Mouse (Mus musculus) limb, embryonic 15.5 days (tissue): ENCODE data around the gene Serbp1. TPM values are rescaled to one million over a fixed set of nuclear protein-coding genes. Genes with fewer than 3 reads are reported as not detected.

Experiments used
- ATAC-seq: fragments of 200-750 bp; cut with Nextera tagmentation; 2 replicates; pipeline ENCODE4 v1.8.0; 2017; ENCODE audit warnings: low read depth, moderate TSS enrichment; ENCODE audit not compliant: insufficient number of reproducible peaks, low FRiP score, low TSS enrichment
- H3K27ac ChIP-seq: fragments of 300-500 bp; sonication (generic); 2 replicates; pipeline ENCODE4 v1.5.1; 2015; ENCODE audit warnings: moderate library complexity, mild to moderate bottlenecking, inconsistent platforms
- H3K27me3 ChIP-seq: fragments of 300-500 bp; sonication (generic); 2 replicates; pipeline ENCODE4 v1.6.1; 2015; ENCODE audit warnings: inconsistent platforms
- H3K36me3 ChIP-seq: fragments of 300-500 bp; sonication (generic); 2 replicates; pipeline ENCODE4 v1.6.1; 2015; ENCODE audit warnings: inconsistent platforms
- H3K4me1 ChIP-seq: fragments of 300-500 bp; sonication (generic); 2 replicates; pipeline ENCODE4 v1.6.1; 2015; ENCODE audit warnings: inconsistent platforms
- H3K4me2 ChIP-seq: fragments of 300-500 bp; sonication (generic); 2 replicates; pipeline ENCODE4 v1.6.1; 2015; ENCODE audit warnings: mild to moderate bottlenecking, inconsistent platforms
- H3K4me3 ChIP-seq: fragments of 300-500 bp; sonication (generic); 2 replicates; pipeline ENCODE4 v1.5.1; 2015; ENCODE audit warnings: mild to moderate bottlenecking, inconsistent platforms
- H3K9ac ChIP-seq: fragments of 300-500 bp; sonication (generic); 2 replicates; pipeline ENCODE4 v1.6.1; 2015; ENCODE audit warnings: inconsistent platforms
- H3K9me3 ChIP-seq: fragments of 300-500 bp; sonication (generic); 2 replicates; pipeline ENCODE4 v1.6.1; 2016; ENCODE audit warnings: inconsistent platforms
- WGBS: fragments of 180-500 bp; shearing (Covaris S2); methylation state at CpG from one replicate; pipeline ENCODE4 v1.1.7; 2015; 5-methylcytosine and 5-hydroxymethylcytosine counted together
- polyA plus RNA-seq: library from polyadenylated mRNA; unstranded; fragments of >200 nt; fragmentation: Nextera tagmentation; extraction: Ambion mirVana; gene quantifications from 2 replicates; pipeline ENCODE4 v1.2.1, GENCODE M21; 2015

The Serbp1 gene
- polyA plus RNA-seq, 1 experiment from 2014 or later = 399 TPM

DNA sequence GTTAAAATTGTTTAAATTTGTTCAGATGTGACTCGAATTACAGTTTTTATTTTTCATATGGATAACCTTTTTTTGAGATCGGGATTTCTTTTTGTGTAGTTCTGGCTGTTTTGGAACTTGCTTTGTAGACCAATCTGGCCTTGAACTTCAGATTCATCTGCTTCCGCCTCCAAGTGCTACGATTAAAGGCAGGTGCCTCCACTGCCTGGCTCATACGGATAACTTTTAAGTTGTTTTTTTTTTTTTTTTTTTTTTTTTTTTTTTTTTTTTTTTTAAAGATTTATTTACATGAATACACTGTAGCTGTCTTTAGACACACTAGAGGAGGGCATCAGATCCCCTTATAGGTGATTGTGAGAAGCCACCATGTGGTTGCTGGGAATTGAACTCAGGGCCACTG is 40.0 kb downstream of the Serbp1 start:
- H3K9me3 ChIP-seq = no peaks in the 10 kb centered on the region
- 72% methylated on average over 5 of the region's 5 CpGs for WGBS
- H3K27ac ChIP-seq = no peak overlapping the region
- ATAC-seq = no peak
- no peak overlapping the region for H3K9ac ChIP-seq
- H3K4me1 ChIP-seq = no peaks in the 10 kb centered on the region
- H3K27me3 ChIP-seq = no peaks in the 10 kb centered on the region
- H3K4me2 ChIP-seq = no peak overlapping the region
- no peak overlapping the region for H3K4me3 ChIP-seq
- H3K36me3 ChIP-seq = peaks cover 35% of the 10 kb centered on the region

- H3K27me3 ChIP-seq = no peaks in the 10 kb centered on the region
- no peaks in the 10 kb centered on the region for H3K4me1 ChIP-seq
- H3K27ac ChIP-seq = no peak overlapping the region
- no peak overlapping the region for H3K4me3 ChIP-seq
- WGBS = 68% methylated on average over 9 of the region's 9 CpGs
- peaks cover 31% of the 10 kb centered on the region; the same call in 1 of the 2 replicates for H3K36me3 ChIP-seq
- H3K9ac ChIP-seq = no peak overlapping the region
- ATAC-seq = no peak
- H3K4me2 ChIP-seq = no peak overlapping the region
- H3K9me3 ChIP-seq = no peaks in the 10 kb centered on the region
Observed at GRCm38 (mm10) chr6:67281614-67282197, 43.7 kb downstream of the Serbp1 start.

DNA sequence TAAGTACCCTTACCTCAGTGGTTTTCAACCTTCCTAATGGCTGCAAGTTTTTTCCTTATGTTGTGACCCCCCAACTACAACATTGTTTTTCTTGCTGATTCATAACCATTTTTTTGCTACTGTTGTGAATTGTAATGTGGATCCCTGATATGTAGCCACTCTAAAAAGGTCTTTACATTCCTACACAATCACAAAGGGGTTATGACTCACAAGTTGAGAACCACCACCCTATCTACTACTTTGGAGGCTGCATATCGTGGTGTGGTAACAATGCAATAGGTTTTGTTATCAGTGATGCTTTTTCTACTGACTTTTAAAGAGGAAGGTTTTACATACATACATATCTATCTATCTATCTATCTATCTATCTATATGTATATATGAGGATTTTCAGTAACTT is 44.9 kb downstream of the Serbp1 start:
- Histone ChIP-seq H3K27me3 (no peaks in the 10 kb centered on the region), H3K9ac (no peak overlapping the region), H3K27ac (no peak overlapping the region), H3K9me3 (no peaks in the 10 kb centered on the region), H3K4me1 (no peaks in the 10 kb centered on the region), H3K4me3 (no peak overlapping the region), H3K4me2 (no peak overlapping the region), H3K36me3 (peaks cover 32% of the 10 kb centered on the region; the same call in 1 of the 2 replicates)
- no peak for ATAC-seq
- 87% methylated on average over 1 of the region's 1 CpGs for WGBS

GRCm38 (mm10) chr6:67292042-67292623 is 54.2 kb downstream of the Serbp1 start:
- H3K27me3 ChIP-seq = no peaks in the 10 kb centered on the region
- H3K36me3 ChIP-seq = 0 out of 2 replicates have a peak, but pooled peaks cover 2% of the 10 kb centered on the region
- H3K9me3 ChIP-seq = no peaks in the 10 kb centered on the region
- H3K4me2 ChIP-seq = no peak overlapping the region
- WGBS = 85% methylated on average over 5 of the region's 5 CpGs
- no peak overlapping the region for H3K9ac ChIP-seq
- no peak for ATAC-seq
- H3K27ac ChIP-seq = no peak overlapping the region
- no peaks in the 10 kb centered on the region for H3K4me1 ChIP-seq
- no peak overlapping the region for H3K4me3 ChIP-seq

DNA sequence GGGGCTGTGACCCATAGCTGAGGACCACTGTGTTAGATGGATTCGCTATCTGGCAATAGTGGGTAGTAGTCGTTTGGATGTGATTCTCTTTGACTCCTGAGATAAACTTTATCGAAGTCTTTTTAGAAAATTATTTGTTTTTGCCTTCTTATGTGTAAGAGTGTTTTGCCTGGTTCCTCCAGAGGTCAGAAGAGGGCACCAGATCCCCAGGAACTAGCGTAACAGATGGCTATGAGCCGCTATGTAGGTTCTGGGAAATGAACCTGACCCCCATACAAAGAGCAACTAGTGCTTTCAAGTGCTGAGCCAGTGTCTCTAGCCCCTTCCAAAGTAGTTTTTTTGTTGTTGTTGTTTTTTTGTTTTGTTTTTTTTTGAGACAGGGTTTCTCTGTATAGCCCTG is 58.1 kb downstream of the Serbp1 start:
- H3K9me3 ChIP-seq = no peaks in the 10 kb centered on the region
- WGBS = 56% methylated on average over 5 of the region's 5 CpGs
- 0 out of 2 replicates have a peak, but pooled peaks cover 2% of the 10 kb centered on the region for H3K36me3 ChIP-seq
- H3K27me3 ChIP-seq = no peaks in the 10 kb centered on the region
- H3K4me2 ChIP-seq = no peak overlapping the region
- H3K9ac ChIP-seq = no peak overlapping the region
- H3K4me3 ChIP-seq = no peak overlapping the region
- ATAC-seq = no peak
- 0 out of 2 replicates have a peak, but pooled peaks cover 3% of the 10 kb centered on the region for H3K4me1 ChIP-seq
- H3K27ac ChIP-seq = no peak overlapping the region

DNA sequence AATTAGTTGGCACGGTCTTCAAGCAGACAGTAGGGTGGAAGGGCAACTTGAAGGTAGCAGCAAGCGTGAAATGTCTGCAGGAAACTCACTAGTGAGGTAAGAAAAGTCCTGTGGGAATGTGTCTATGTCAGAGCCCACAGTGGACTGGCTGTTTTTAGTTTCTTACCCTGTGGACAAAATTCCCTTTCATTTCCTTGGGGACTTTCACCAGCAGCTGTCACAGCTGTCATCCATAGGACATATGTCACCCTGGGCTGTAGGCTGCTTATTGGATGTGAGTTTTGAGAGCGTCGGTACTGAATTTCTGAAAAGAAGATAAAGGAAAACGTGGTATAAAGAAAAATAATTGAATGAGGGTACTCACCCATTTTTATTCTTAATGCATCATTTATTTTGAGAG is 60.8 kb downstream of the Serbp1 start:
- H3K27ac ChIP-seq = no peak overlapping the region
- H3K4me1 ChIP-seq = peaks cover 11% of the 10 kb centered on the region; the same call in 1 of the 2 replicates
- no peaks in the 10 kb centered on the region for H3K36me3 ChIP-seq
- no peak overlapping the region for H3K9ac ChIP-seq
- H3K27me3 ChIP-seq = no peaks in the 10 kb centered on the region
- 74% methylated on average over 5 of the region's 5 CpGs for WGBS
- no peak overlapping the region for H3K4me2 ChIP-seq
- ATAC-seq = no peak
- H3K4me3 ChIP-seq = no peak overlapping the region
- no peaks in the 10 kb centered on the region for H3K9me3 ChIP-seq

DNA sequence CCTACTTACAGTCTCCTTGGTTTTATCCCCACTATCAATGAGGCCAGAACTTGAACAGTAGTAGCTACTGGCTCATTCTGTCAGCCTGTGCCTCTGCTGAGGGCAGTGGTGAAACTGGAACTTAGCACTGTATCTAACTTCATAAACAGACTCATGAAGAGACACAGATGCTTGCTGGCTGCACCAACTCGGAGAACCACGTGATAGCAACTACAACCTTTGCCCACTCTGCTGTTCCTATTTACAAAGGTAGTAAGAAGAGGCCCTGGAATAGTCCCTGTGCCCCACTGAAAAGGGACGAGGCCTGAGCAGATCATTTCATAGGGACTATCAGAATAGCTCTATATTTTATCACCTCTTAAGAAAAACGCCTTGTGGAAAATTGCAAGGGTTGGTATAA is 62.3 kb downstream of the Serbp1 start:
- Histone ChIP-seq H3K27me3 (no peaks in the 10 kb centered on the region), H3K9ac (no peak overlapping the region), H3K4me3 (no peak overlapping the region), H3K27ac (peak overlapping the region; percentile 65), H3K4me2 (no peak overlapping the region), H3K9me3 (no peaks in the 10 kb centered on the region), H3K4me1 (peaks cover 11% of the 10 kb centered on the region; the same call in 1 of the 2 replicates), H3K36me3 (no peaks in the 10 kb centered on the region)
- 50% methylated on average over 4 of the region's 4 CpGs for WGBS
- no peak for ATAC-seq

DNA sequence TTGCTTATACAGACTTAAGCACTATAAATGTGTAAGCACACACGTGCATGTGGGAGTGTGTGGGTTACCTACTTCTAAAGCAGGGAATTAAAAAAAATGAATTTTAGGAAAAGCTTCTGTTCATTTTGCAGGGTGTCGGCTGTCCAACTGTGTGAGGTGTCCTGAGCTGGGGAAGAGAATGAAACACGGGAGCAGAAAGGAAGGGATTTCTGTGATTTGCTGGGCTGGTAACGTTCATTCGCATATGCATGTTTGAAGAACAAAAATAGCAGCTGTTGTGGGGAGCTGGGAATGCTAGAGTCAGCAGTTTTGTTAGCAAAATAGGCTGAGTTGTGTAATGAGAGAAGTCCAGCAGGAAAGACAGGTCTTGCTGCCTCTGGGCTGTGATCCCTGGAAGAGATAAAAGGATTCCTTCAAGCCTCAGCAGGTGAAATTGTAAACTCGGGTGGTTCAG is 62.8 kb downstream of the Serbp1 start:
- ATAC-seq = no peak; the same call in 1 of the 2 replicates
- H3K27ac ChIP-seq = peak overlapping the region; percentile 65
- WGBS = 33% methylated on average over 6 of the region's 6 CpGs

GRCm38 (mm10) chr6:67301230-67301629 is 63.3 kb downstream of the Serbp1 start:
- H3K4me3 ChIP-seq = no peak overlapping the region
- WGBS = 75% methylated on average over 3 of the region's 3 CpGs
- H3K27me3 ChIP-seq = no peaks in the 10 kb centered on the region
- no peaks in the 10 kb centered on the region for H3K36me3 ChIP-seq
- H3K27ac ChIP-seq = 0 out of 2 replicates have a peak overlapping the region, but pooled peaks have one; percentile 30
- no peaks in the 10 kb centered on the region for H3K9me3 ChIP-seq
- H3K4me1 ChIP-seq = peaks cover 11% of the 10 kb centered on the region; the same call in 1 of the 2 replicates
- ATAC-seq = no peak
- no peak overlapping the region for H3K9ac ChIP-seq
- no peak overlapping the region for H3K4me2 ChIP-seq

More for the DNA sequence above, 62.8 kb downstream of the Serbp1 start:
- Histone ChIP-seq H3K4me3 (no peak overlapping the region), H3K36me3 (no peaks in the 10 kb centered on the region), H3K27me3 (no peaks in the 10 kb centered on the region), H3K4me1 (peaks cover 11% of the 10 kb centered on the region; the same call in 1 of the 2 replicates), H3K9me3 (no peaks in the 10 kb centered on the region), H3K9ac (no peak overlapping the region), H3K4me2 (no peak overlapping the region)

DNA sequence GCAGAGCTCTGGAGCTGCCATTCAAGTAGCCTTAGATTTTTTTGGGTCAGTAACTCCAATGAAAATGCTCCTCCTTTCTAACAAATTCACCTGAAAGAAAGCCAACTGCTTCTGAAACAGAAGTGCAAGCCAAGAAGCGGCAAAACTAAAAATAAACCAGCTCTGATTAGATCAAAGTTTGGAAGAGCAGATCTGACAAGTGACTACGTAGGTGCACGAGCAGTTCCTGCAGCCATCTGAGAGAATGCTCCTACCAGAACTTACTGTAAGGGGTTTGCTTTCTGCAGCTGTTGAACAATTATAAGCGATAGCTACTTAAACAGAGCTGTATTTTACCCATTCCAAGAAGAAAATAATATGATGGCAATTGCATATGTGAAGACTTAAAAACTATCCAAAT is 64.5 kb downstream of the Serbp1 start:
- ATAC-seq = no peak
- no peak overlapping the region for H3K9ac ChIP-seq
- 65% methylated on average over 4 of the region's 4 CpGs for WGBS

DNA sequence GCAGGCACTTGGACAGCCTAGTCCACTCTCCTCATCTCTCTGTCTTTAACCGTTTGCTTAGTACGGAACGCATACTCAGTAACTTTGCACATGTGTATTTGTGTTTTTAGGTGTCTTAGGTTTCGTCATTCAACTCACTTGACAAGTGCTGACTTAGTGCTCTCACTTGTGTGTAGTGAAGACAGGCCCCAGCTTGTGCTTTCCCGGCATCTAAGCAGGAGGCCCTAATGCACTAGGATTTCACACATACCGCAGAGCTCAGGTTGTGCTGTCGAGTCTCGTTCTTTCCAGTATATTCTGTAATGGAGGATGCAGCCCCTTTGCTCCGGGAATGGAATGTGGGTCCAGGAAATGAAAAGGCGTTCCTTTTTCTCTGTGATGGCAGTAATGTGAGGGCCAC is 65.2 kb downstream of the Serbp1 start:
- Histone ChIP-seq H3K36me3 (no peaks in the 10 kb centered on the region), H3K27ac (peak overlapping the region; percentile 74), H3K27me3 (no peaks in the 10 kb centered on the region), H3K9me3 (no peaks in the 10 kb centered on the region), H3K4me1 (peaks cover 11% of the 10 kb centered on the region; the same call in 1 of the 2 replicates), H3K4me2 (no peak overlapping the region), H3K4me3 (no peak overlapping the region), H3K9ac (no peak overlapping the region)
- 61% methylated on average over 10 of the region's 10 CpGs for WGBS
- no peak for ATAC-seq

More for the DNA sequence above, 64.5 kb downstream of the Serbp1 start:
- H3K4me2 ChIP-seq = no peak overlapping the region
- no peaks in the 10 kb centered on the region for H3K36me3 ChIP-seq
- no peaks in the 10 kb centered on the region for H3K27me3 ChIP-seq
- peak overlapping the region; percentile 39 for H3K27ac ChIP-seq
- H3K4me3 ChIP-seq = no peak overlapping the region
- peaks cover 11% of the 10 kb centered on the region; the same call in 1 of the 2 replicates for H3K4me1 ChIP-seq
- no peaks in the 10 kb centered on the region for H3K9me3 ChIP-seq

- no peaks in the 10 kb centered on the region for H3K4me1 ChIP-seq
- no peak overlapping the region for H3K9ac ChIP-seq
- H3K27ac ChIP-seq = no peak overlapping the region
- WGBS = 86% methylated on average over 3 of the region's 3 CpGs
- ATAC-seq = no peak
- no peaks in the 10 kb centered on the region for H3K27me3 ChIP-seq
- H3K4me3 ChIP-seq = no peak overlapping the region
- H3K9me3 ChIP-seq = no peaks in the 10 kb centered on the region
- no peak overlapping the region for H3K4me2 ChIP-seq
- H3K36me3 ChIP-seq = no peaks in the 10 kb centered on the region
Observed at GRCm38 (mm10) chr6:67308994-67309393, 71.0 kb downstream of the Serbp1 start.
